Mouse (Mus musculus) heart, postnatal 25 days (tissue): ENCODE results near the gene Atp10a. TPM values are rescaled to one million over a fixed set of nuclear protein-coding genes. Genes with fewer than 3 reads are reported as not detected.

ENCODE experiments used
- DNase-seq: peaks from one replicate; pipeline ENCODE4 v3.0.0; 2022; ENCODE audit warnings: low spot score
- intact Hi-C: fragments of 180-260 bp; cut with DNase I; formaldehyde crosslinking; loops from one replicate; pipeline ENCODE4 v1.15.1; 2025
- total RNA-seq, 2 experiments: library from RNA; stranded (reverse); gene quantifications; 2 replicates each; pipeline ENCODE4 v1.2.3; 2021

Gene Atp10a
- total RNA-seq, 2 experiments from 2014 or later: 1.5 to 2.4 TPM

DNA sequence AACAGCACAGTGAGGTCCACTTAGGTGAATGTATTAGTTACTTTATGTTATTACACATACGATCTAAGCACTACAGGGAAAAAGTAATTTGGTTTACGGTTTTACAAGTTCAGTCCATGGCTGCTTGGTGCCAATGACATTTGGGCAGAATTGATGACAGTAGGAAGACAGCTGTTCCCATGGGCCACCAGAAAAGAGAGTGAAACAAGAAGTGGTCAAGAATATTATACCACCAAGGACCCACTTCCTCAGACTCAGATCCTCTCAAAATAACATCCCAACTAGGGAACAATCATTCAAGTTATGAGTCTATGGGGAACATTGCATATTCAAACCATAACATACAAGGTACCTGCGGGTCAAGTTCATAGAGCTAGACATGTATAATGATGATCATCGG is 203.0 kb downstream of the Atp10a start:
- no peak for DNase-seq
- intact Hi-C loops: no loop called here

- intact Hi-C loops: no loop called here
- DNase-seq: no peak
These were observed 207.2 kb downstream of the Atp10a start for GRCm38 (mm10) chr7:58863174-58863573.

GRCm38 (mm10) chr7:58866865-58867614 is 211.1 kb downstream of the Atp10a start:
- DNase-seq: no peak
- intact Hi-C loops: no loop called here

- no peak for DNase-seq
- intact Hi-C loops: loop anchor here (5.0 to 10.0 kb wide), 2 partner anchors 103 to 286 kb away; no protein-coding TSS in a partner anchor
These were observed 214.7 kb downstream of the Atp10a start for GRCm38 (mm10) chr7:58870661-58871060.

DNA sequence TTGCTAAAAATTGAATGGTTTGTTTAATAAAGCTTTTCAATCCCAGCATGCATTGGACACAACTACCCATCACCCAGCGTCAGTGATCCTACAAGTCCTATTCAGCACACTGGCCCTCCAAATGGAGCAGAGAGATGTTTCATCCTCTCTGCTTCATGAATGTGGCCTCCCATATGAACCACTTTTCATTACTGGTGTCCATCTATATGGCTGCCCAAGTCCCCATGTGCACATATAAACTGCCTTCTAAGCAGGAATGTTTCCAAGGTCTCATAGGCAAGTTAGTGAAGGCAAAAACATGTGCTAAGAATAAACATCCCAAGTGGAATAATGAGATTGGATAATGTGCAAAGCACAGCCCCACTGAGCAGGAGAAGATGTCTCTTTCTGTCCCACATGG is 217.7 kb downstream of the Atp10a start:
- DNase-seq: no peak
- intact Hi-C loops: loop anchor here (5.0 to 10.0 kb wide), 2 partner anchors 106 to 289 kb away; no protein-coding TSS in a partner anchor
